Mouse (Mus musculus) splenic B cell, adult 2 months (primary cell): Measurements from ENCODE around the gene Gm20917.
"Not testable (repeated sequence)": the region's sequence is repeated elsewhere in the genome, so short reads cannot be mapped to it uniquely, and the experiment has no call there.

Experiments
- DNase-seq: peaks from one replicate; pipeline ENCODE4 v3.0.0-alpha.2; 2011; ENCODE audit warnings: low read depth, low spot score
- H3K27me3 ChIP-seq: 2 replicates; pipeline ENCODE4 v1.6.1; 2012; ENCODE audit warnings: mild to moderate bottlenecking, low read length, moderate library complexity, mixed read lengths; ENCODE audit not compliant: control insufficient read depth, poor library complexity, insufficient read depth, severe bottlenecking
- H3K36me3 ChIP-seq: 2 replicates; pipeline ENCODE4 v1.6.1; 2012; ENCODE audit warnings: mild to moderate bottlenecking, low read length, moderate library complexity, mixed read lengths; ENCODE audit not compliant: control insufficient read depth, poor library complexity, insufficient read depth, severe bottlenecking

Gene Gm20917

GRCm38 (mm10) chrY:79151022-79151421 is at the start of gene Gm20917:
Gene Gm20917 (minus strand): TSS chrY:79151122.
- H3K27me3 ChIP-seq, H3K36me3 ChIP-seq, DNase-seq: not testable (repeated sequence)
